Mouse (Mus musculus): ENCODE data around the gene Gm21764.
"Not testable (repeated sequence)": the region's sequence is repeated elsewhere in the genome, so short reads cannot be mapped to it uniquely, and the experiment has no call there.

Gene Gm21764

GRCm38 (mm10) chrY:18061712-18062111 lies at the start of gene Gm21764:
Gm21764 (minus strand) TSS chrY:18061812.
- not testable (repeated sequence) for DNase-seq

DNA sequence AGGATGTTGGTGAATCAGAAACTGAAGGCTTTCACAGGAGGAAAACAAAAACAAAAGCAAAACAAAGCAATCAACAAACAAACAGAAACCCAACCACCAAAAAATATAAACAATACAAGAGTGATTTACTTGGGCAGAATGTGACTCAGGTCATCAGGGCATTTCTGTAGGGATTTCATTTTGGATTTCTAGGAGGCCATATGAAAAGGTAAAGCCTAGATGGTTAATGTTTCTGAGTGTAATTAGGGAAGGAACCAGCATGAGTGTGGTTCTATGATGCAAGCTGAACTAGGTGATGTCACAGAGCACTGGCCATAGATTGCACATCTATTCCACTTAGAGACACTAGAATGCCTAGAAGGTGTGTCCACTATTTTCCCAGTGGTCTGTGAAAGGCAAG lies 27.2 kb upstream of the Gm21764 start, which contains the start of gene Ssty1:
Gene Ssty1, plus strand, starts transcription at position 301 of the 400 bp plus-strand sequence.
- DNase-seq = not testable (repeated sequence)
